Mouse (Mus musculus): ENCODE measurements around the gene Samd7. TPM values are rescaled to one million over a fixed set of nuclear protein-coding genes. Genes with fewer than 3 reads are reported as not detected.

The Samd7 gene
- polyA plus RNA-seq, 1 experiment from 2014 or later = not detected

DNA sequence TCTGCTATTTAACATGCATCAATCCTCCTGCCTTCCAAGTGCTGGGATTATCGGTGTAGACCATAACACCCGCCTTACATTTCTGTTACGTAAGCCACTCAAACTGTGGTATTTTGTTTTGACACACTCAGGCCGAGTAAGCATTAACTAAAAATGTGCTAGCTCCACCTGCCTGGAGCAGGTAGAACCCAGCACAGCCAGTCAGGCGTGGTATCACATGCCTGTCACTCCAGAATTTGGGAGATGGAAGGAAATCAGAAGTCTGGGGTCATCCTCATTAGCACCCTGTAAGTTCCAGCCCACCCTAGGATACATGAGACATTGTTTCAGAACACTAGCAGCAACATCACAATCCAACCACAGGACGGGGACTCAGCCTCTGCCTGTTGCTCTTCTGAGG lies 35.9 kb upstream of the Samd7 start:
- Histone ChIP-seq H3K4me1 (ENCODE audit: insufficient read depth, low read depth, low read length) (no peaks in the 10 kb centered on the region), H3K27me3 (replicated peaks; ENCODE audit: insufficient read depth, low read length) (no peaks in the 10 kb centered on the region)
- WGBS = 63% methylated on average over 6 of the region's 6 CpGs

DNA sequence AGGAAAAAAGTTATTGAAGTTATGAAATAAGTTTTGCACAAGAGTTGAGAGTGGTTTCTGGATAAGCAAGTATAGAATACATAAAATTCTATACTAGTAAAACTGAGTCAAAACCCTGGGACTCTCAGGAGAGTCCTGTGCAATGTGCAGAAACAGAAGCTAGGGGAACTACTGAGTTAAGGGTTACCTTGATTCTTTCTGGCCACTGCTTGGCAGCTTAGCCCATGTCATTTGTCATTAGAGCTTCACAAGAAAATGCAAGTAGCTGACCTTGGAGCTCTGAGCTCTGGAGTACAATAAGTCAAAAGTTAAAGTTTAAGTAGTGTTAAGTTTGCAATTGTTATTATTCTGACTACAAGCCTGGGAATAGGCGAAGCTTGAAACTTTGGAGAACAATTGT lies 32.8 kb upstream of the Samd7 start:
- TF ChIP-seq EP300 (IDR thresholded peaks at IDR 0.05) (no peak), CTCF (IDR thresholded peaks at IDR 0.05) (peak; percentile 25)
- WGBS = 82% methylated on average over 1 of the region's 1 CpGs
- no peak for DNase-seq (ENCODE audit: low spot score)
- Histone ChIP-seq H3K27ac (ENCODE audit: low read length) (no peak overlapping the region), H3K4me1 (ENCODE audit: insufficient read depth, low read depth, low read length) (no peaks in the 10 kb centered on the region), H3K4me3 (ENCODE audit: low read depth, low read length) (no peak overlapping the region), H3K36me3 (ENCODE audit: insufficient read depth, low read length) (no peaks in the 10 kb centered on the region), H3K9me3 (ENCODE audit: low read length) (no peaks in the 10 kb centered on the region), H3K27me3 (replicated peaks; ENCODE audit: insufficient read depth, low read length) (no peaks in the 10 kb centered on the region), H3K9ac (replicated peaks; ENCODE audit: low read depth) (no peak overlapping the region), H3K4me2 (replicated peaks; ENCODE audit: low read depth, low read length) (no peak overlapping the region)
- no peak for ATAC-seq

More for the DNA sequence above, 35.9 kb upstream of the Samd7 start:
- DNase-seq (ENCODE audit: low spot score) = no peak
- Histone ChIP-seq H3K4me2 (replicated peaks; ENCODE audit: low read depth, low read length) (no peak overlapping the region), H3K9me3 (ENCODE audit: low read length) (no peaks in the 10 kb centered on the region), H3K36me3 (ENCODE audit: insufficient read depth, low read length) (no peaks in the 10 kb centered on the region), H3K9ac (replicated peaks; ENCODE audit: low read depth) (no peak overlapping the region), H3K4me3 (ENCODE audit: low read depth, low read length) (no peak overlapping the region), H3K27ac (ENCODE audit: low read length) (no peak overlapping the region)
- ATAC-seq = no peak
- no peak for TF ChIP-seq EP300 (IDR thresholded peaks at IDR 0.05)
- TF ChIP-seq CTCF (IDR thresholded peaks at IDR 0.05) = no peak

DNA sequence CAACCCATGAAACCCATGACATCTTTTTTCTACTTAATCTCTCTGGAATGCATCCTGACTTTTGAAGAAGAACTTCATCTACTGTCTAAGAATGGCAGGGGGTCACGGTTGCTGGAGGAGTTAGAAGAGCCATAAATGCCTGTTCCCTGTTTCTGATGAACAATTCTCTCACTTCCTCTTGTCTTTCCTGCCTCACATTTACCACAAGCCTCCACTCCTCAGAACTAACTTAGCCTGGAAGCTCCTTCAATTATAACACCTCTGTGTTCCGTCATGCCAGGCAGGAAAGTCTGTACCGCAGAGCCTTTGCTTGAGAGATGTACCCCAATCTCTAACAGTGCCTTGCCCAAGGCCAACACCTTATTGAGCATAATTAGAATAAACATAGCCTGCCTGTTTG lies 27.4 kb upstream of the Samd7 start:
- H3K27me3 ChIP-seq (replicated peaks; ENCODE audit: insufficient read depth, low read length) = no peaks in the 10 kb centered on the region
- no peak for TF ChIP-seq EP300 (IDR thresholded peaks at IDR 0.05)
- no peak for TF ChIP-seq CTCF (IDR thresholded peaks at IDR 0.05)
- no peak overlapping the region for H3K4me2 ChIP-seq (replicated peaks; ENCODE audit: low read depth, low read length)
- no peaks in the 10 kb centered on the region for H3K4me1 ChIP-seq (ENCODE audit: insufficient read depth, low read depth, low read length)
- no peak for DNase-seq (ENCODE audit: low spot score)
- H3K9ac ChIP-seq (replicated peaks; ENCODE audit: low read depth) = no peak overlapping the region
- H3K4me3 ChIP-seq (ENCODE audit: low read depth, low read length) = no peak overlapping the region
- H3K9me3 ChIP-seq (ENCODE audit: low read length) = no peaks in the 10 kb centered on the region
- ATAC-seq = no peak
- 77% methylated on average over 3 of the region's 3 CpGs for WGBS
- no peak overlapping the region for H3K27ac ChIP-seq (ENCODE audit: low read length)
- H3K36me3 ChIP-seq (ENCODE audit: insufficient read depth, low read length) = no peaks in the 10 kb centered on the region

DNA sequence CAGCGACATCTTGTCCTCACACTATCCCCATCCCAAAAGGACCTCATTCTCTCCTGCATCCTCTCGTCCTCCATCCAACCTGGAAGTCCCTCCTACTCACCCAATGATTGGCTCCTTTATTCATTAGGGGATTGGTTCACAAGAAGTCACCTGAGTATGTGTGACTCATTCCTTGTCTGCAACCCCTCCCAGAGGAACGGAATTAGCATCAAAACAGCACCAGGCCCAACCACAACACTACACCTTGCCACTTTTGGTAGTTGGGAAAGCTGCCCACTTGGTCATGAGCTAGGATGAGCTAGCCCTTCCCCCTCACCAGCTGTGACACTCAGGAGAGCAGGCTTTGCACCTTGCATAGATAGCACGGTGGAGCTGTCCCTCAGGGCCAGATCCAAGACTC lies 24.1 kb upstream of the Samd7 start:
- Histone ChIP-seq H3K4me3 (ENCODE audit: low read depth, low read length) (no peak overlapping the region), H3K4me1 (ENCODE audit: insufficient read depth, low read depth, low read length) (no peaks in the 10 kb centered on the region), H3K27me3 (replicated peaks; ENCODE audit: insufficient read depth, low read length) (no peaks in the 10 kb centered on the region), H3K4me2 (replicated peaks; ENCODE audit: low read depth, low read length) (no peak overlapping the region), H3K36me3 (ENCODE audit: insufficient read depth, low read length) (no peaks in the 10 kb centered on the region), H3K9me3 (ENCODE audit: low read length) (no peaks in the 10 kb centered on the region), H3K9ac (replicated peaks; ENCODE audit: low read depth) (no peak overlapping the region), H3K27ac (ENCODE audit: low read length) (no peak overlapping the region)
- 67% methylated on average over 4 of the region's 4 CpGs for WGBS
- TF ChIP-seq CTCF (IDR thresholded peaks at IDR 0.05) = no peak
- no peak for TF ChIP-seq EP300 (IDR thresholded peaks at IDR 0.05)
- DNase-seq (ENCODE audit: low spot score) (no peak), ATAC-seq (no peak)

DNA sequence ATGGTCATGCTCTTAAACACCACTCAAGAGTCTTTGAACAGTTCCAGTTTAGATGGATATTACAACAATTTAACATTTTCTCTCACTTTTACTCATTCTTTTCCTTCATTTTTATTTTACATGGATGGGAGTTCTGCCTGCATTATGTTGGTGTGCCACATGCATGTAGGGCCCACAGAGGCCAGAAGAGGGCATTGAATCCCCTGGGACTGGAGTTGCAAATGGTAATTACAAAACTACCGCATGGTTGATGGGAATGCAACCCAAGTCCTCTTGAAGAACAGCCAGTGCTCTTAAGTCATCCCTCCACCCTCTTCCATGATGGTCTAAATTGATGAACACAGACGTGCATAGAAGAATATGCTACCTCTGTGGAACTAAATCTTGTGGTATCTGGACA lies 23.6 kb upstream of the Samd7 start:
- Histone ChIP-seq H3K27me3 (replicated peaks; ENCODE audit: insufficient read depth, low read length) (no peaks in the 10 kb centered on the region), H3K4me2 (replicated peaks; ENCODE audit: low read depth, low read length) (no peak overlapping the region), H3K4me3 (ENCODE audit: low read depth, low read length) (no peak overlapping the region), H3K27ac (ENCODE audit: low read length) (no peak overlapping the region), H3K9ac (replicated peaks; ENCODE audit: low read depth) (no peak overlapping the region), H3K36me3 (ENCODE audit: insufficient read depth, low read length) (no peaks in the 10 kb centered on the region), H3K9me3 (ENCODE audit: low read length) (no peaks in the 10 kb centered on the region), H3K4me1 (ENCODE audit: insufficient read depth, low read depth, low read length) (no peaks in the 10 kb centered on the region)
- TF ChIP-seq EP300 (IDR thresholded peaks at IDR 0.05) (no peak), CTCF (IDR thresholded peaks at IDR 0.05) (no peak)
- no peak for DNase-seq (ENCODE audit: low spot score)
- no peak for ATAC-seq
- 84% methylated on average over 2 of the region's 2 CpGs for WGBS

DNA sequence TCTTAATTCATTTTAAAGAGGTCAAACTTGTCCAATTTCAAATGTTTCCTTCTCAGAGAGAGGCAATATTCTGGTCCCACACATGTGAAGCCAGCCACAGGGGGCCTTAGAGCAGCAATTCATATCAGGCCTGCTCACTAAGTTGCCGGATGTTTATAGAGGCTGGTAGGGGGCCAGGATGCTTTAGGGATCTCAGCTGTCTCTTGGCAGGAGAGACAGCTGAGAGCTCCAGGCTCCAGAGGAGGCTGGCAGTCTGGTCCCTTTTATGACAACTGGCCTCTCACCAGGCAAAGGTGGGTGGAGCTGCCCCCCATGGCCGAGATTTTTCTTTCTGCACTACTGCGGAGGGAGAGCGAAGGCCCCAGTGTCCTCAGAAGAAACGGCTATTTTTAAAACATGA lies 22.9 kb upstream of the Samd7 start:
- no peaks in the 10 kb centered on the region for H3K4me1 ChIP-seq (ENCODE audit: insufficient read depth, low read depth, low read length)
- no peaks in the 10 kb centered on the region for H3K36me3 ChIP-seq (ENCODE audit: insufficient read depth, low read length)
- H3K9me3 ChIP-seq (ENCODE audit: low read length) = no peaks in the 10 kb centered on the region
- ATAC-seq (peak; percentile 37; the same call in 1 of the 2 replicates), DNase-seq (ENCODE audit: low spot score) (no peak)
- no peak overlapping the region for H3K27ac ChIP-seq (ENCODE audit: low read length)
- TF ChIP-seq EP300 (IDR thresholded peaks at IDR 0.05) (no peak), CTCF (IDR thresholded peaks at IDR 0.05) (no peak)
- no peaks in the 10 kb centered on the region for H3K27me3 ChIP-seq (replicated peaks; ENCODE audit: insufficient read depth, low read length)
- no peak overlapping the region for H3K4me2 ChIP-seq (replicated peaks; ENCODE audit: low read depth, low read length)
- no peak overlapping the region for H3K9ac ChIP-seq (replicated peaks; ENCODE audit: low read depth)
- 38% methylated on average over 5 of the region's 5 CpGs for WGBS
- no peak overlapping the region for H3K4me3 ChIP-seq (ENCODE audit: low read depth, low read length)

All from lung, postnatal 0 days (tissue).